Mouse (Mus musculus) yolk sac, embryonic 10.5 days (tissue): Measurements from ENCODE around the gene Gm42517.

Source experiments
- DNase-seq: peaks from one replicate; pipeline ENCODE4 v3.0.0-alpha.2; 2017; ENCODE audit warnings: low spot score

Gene Gm42517

DNA sequence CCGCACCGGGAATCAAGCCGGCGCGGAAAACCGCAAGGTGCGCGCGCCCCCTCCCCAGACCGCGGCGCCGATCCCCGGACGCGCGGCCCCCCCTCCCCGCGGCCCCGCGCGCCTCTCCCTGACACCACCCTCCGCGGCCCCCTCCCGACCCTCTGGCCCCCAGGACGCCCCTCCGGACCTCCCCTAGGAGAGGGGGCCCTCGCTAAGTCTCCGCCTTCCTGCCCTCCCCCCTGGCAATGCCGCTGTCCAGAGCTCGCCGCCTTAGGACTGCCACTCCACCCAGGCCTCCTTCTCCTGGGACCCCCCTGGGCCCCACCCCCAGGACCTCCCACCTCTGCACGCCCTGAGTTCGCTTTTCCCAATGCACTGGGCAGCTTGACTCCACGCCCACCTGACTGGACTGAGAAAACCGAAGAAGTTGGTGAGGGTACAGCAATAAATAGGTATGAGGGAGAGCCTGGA is at the start of gene Gm42517:
Gene Gm42517 (minus strand): TSS at position 52 of the 462 bp plus-strand sequence.
- peak; percentile 24 for DNase-seq

DNA sequence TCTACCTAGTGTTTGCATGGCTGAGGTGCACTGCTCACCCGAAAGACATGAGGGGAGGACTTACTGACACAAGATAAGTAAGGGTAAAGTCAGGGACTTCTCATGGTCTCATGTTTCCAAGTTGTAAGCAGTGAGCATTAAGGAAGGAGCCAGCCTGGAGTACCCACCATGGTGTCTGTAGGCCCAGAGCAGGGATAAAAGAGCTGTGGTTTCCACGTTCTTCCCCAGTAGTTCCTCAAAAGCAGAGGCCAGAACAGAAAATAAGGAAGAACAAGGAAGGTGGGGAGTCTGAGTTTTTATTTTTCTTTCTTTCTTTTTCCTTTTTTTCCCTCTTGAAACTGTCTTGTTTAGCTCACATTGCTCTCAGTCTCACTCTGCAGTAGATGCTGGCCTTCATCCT is 47.0 kb upstream of the Gm42517 start:
- no peak for DNase-seq

DNA sequence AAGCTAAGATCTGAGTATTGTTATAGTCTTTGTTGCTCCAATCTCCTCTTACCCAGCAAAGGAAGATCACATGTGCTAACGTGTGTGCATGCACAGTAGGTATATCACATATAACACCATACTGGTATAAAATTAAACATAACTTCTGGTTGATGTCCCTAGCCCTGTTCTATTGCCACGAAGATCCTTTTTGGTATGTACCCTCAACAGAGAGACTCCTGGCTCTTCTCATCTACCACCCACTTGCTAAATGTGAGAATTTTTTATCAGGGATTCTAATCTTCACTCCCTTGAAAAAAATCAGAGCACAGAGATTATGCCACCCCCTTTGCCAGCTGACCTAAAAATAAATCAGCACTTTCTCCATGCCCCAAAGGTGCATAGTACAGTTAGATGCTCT is 39.3 kb upstream of the Gm42517 start:
- DNase-seq = no peak

DNA sequence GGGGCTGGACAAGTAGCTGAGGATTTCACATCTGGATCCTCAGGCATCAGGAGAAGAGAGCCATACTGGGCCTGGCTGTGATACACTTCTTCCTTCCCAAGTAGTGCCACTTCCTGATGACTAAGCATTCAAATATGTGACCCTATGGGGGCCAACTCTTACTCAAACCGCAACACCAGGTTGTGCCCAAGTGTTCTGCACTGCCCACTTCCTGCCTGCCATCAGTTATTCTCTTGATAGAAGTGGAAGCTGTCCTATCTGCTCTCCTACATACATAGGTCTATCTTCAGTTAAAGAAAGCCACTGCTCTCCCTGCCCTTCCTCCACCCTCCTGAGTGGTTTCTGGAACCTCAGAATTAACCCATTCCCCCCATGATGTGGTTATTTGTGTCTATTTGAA is 37.7 kb upstream of the Gm42517 start:
- DNase-seq = no peak

DNA sequence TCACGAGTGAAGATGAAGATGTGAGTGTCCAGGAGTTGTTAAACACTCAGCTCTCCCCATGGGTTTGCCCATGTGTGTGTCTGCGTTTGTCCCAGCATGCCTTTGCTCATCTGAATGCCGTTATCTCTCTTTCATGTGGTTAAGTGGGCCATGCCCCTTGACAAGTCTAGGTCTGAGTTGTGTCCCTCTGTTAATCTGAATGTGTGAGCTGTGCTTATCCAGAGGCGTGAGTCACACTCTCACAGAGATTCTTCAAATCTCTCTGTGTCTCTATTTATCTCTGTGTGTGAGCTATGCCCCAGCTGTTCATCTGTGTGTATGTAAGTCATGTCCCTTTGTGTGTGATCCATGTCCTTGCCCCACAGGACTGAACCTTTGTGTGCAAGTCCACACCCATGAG is 35.7 kb upstream of the Gm42517 start:
- DNase-seq = no peak

DNA sequence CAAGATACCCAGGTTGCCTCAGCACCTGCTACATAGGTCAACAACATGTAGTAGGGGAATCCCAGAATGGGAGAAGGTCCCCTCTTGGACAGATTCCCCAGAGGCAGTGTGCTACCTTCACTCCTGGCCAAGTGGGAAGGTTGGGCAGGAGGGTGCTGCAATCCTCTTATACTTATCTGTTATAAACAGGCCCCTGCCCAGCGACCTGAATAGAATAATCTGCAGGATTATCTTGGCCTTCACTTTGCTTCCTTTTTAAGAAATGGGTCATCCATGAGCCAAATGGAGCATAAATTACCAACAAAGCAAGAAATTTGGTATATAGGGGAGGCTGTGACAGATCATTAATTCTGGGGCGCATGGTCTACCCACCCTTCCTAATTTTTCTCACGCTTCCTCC is 22.0 kb upstream of the Gm42517 start:
- DNase-seq = no peak

DNA sequence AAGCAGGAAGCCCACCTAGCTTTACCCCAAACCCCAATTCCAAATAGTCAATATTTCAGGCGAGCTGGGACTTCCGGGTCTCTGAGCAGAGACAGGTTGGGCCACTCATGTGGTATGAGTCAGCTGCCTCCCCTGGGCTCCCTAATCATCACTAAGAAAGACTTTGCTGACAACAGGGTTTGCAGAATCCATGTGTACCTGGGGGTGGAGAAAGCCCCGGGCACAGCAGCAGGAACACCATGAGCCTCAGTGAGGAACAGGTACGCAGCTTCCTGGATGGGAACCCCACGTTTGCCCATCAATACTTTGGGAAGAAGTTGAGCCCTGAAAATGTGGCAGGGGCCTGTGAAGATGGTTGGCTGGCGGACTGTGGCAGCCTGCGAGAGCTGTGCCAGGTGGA is 20.5 kb upstream of the Gm42517 start, which contains the start of gene Pde6b:
Gene Pde6b (plus strand): TSS at position 191 of the 400 bp plus-strand sequence.
- no peak for DNase-seq

DNA sequence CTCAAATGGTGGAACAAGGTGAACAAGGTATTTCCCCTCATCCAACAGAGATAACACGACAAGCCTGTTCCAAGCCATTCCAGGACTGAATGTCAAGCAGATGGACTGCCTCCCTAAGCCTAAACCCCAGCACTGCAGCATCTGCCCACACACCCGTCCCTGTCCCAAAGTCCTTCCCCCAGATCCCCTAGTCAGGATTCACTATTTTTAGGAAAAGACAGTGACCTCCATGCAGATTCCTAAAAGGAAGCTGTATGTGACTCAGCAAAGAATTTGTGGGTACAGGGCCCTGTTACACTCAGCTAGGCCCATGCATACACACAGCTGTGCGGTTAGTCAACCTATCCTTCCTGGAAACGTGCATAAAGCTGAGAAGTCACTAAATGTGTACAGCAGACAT is 18.7 kb upstream of the Gm42517 start:
- DNase-seq = no peak

DNA sequence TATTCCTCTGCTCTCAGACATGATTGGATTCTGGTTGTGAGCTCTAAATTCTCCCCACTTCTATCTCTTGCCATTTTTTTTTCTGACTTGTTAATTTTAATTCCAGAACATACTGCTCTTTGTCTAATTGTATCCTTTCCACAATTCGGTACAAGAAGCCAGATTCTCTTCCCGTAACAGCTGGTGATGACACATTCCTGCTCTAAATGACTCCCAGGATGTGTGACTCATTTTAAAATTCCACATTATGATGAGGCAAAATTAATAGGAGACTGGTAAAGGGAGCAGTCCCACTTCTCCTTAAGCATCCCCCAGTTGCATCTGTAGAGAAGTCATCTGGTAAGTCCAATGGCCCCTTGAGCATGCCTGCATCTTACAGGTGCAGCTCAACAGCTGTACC is 17.9 kb upstream of the Gm42517 start:
- DNase-seq = no peak

DNA sequence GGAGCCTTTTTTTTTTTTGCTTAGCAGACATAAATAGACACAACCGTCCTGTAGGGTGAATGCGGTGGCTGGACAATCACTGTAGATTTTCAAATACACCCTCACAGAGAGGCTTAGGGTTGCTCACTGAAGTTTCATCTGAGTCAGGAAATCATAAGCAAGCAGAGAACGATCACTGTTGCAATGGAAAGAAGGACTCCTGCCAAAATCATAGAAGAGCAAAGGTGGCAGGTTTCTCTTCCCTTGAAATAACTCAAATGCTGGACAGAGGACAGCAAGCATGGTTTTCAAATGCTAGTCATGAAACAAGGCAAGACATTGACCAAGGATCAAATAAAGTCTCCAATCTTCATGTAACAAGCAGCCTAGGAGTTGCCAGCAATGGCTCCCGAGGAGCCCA is 10.6 kb upstream of the Gm42517 start:
- no peak for DNase-seq

DNA sequence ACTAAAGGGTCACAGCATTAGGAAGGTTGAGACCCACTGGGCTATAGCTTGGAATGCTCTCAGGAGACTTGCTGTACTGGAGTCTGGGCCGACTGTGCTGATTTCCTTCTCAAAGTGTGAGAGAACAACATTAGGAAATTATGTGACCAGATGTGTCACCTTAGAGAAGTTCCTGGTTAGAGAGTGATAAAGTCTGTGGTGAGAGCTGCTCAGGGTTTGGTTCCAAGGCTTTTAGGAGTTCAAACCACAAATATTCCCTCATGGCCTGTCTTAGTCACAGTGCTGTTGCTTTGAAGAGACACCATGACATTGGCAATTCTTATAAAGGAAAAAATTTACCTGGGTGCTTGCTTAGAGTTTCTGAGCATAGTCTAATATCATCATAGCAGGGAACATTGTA is 8.3 kb upstream of the Gm42517 start:
- DNase-seq = no peak

DNA sequence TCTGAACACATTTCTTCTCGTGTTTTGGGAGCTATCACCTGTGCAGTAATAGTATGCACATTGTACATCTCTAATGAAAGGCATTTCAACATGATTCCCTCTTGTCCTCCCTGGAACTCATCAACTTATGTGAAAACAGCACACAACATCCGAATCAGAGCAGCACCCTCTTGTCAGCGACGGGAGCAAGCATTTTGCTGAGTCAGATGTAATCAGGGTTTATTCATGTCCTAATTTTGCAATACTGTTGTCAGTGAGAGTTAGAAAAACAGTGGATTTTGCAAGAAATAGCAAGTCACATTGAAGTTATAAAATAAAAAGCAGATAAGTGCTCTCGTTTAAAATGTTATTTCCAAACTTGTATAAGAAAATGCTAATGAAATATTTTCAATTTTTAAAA is 6.4 kb upstream of the Gm42517 start:
- no peak for DNase-seq

DNA sequence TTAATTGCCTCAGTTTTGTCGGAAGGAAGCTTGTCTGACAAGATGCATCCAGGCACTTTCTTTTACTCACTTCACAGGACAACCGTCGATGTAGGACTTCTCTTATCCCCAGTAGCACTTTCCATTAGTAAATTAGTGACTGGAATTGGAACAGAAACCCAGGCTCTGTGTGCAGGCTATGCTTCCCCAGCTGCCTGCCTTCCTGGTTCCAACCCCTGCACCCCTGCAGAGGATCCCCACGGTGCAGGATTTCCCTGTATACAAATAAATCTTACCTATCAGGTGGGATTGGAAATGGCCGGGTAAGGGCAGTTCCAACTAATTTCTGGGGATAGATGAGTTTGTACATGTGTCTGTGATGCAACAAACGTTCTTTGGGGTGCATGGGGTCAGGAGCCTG is 2.2 kb upstream of the Gm42517 start:
- no peak for DNase-seq

DNA sequence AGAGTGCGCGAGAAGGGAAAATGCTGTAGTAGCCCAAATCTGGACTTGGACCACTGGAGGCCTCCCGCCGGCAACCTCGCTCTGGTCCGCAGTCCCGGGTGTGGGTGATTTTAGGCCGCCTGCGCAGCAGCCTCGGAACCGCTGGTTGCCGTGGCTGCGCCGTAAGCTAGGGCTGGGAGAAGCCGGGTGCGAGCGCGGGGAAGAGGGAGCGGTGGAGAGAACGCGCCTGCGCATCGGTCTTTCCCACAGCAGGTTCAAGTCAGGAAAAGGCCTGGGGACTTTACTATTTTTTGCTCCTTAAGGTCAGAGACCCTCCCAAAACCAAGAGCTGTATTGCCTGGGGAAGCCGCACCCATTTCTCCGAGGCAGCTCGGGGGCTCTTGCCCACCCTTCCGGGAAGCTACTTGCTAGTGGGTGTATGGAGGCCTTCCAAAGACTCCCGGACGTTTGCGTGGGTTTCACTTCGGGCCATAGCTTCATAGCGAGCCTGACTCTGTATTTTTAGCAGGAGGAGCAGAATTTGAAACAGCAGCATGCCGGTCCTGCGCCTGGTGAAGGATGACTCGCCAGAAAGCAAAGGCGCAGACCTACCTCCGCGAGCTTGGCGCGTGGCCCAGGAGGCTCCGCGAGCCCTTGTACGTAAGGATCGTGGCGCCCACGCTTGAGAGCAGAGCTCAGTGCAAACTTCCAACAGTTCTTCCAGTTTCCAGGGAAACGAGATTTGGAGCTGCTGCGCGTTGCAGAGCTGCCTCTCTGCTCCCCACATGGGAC is 1.3 kb upstream of the Gm42517 start:
- DNase-seq = peak; percentile 4

DNA sequence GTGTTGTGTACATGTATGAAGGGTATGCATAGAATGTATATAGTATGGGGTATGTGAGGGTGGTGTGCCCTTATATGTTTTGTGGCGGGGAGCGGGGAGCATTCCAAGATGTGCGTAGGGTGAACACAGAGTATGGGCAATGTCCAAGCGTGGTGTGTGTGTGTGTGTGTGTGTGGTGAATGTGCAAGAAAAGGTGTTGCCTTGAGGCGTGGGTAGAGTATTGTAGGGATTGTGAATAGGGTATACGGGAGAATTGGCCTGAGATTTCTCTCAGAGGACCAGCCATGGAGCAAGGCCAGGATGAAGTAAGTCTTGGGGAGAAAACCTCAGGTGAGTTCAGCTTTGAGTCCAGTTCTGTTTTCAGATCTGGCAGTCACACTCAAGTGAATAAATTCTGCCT is 724 bp upstream of the Gm42517 start:
- DNase-seq = no peak

DNA sequence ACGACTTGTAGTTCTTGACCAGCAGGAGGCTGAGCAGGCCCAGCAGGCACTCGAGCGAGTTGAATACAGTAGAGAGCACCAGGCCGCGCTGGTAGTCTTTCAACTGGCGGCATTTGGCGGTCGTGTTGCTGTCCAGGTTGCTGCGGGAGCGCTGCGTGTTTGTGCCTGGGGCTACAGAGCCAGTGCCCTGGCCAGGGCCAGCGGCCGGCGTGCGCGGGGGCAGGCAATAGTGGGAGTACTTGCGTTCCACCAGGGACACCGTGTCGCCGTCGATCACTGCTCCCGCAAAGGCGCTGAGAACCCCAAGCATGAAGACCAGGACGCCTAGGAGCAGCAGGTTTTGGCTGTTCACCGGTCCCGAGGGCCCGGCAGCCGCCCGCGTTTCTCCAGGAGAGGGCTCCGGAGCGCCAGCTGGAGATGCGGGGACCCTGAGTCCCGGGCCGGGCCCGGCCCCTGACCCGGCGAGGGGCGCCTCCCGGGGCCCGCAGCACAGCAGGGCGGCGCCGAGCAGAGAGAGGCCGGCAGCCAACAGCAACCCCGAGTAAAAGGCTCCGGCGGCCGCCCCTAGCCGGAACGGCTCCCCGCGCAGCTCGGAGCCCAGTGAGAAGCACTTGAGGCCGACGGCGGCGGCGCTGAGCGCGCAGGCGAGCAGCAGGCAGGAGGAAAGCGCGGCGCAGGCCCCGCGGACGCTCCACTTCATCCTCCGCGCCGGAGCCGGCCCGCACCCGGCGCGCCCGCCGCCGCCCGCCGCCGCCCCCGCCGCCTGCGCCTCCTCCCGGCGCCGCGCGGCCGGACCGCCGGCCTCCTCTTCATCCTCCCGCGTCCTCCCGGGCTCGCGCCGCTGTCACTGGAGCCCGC is 509 bp downstream of the Gm42517 start:
- DNase-seq = peak; percentile 44

DNA sequence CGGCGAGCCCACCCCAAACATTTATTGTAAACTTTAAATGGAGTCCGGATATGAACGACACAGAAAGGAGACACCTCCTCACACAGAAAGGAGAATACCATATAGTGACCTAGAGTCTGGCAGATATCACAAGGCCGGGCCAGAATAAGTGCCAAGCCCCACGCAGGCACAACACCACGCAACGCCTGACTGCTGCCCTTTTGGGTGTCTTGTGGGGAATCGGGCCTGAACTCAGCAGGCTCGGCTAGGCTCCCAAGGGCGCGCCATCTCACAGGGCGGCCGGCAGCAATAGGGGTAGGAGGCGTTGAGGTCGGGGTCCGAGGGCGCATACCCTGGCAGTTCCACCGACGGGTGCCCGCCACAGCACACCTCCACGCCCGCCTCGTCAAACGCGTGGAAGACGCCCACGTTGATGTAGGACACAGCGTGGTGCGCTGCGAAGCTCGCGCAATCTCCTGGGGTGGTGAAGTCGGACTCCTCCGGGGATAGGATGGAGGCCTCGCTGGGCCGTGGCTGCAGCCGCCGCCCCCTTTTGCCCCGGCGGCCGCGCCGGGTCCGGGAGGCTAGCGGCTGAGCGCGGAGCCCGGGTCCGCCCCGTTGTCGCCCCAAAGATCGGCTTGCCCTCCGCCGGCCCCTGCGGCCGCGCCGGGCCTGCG is 1.3 kb downstream of the Gm42517 start:
- DNase-seq = no peak

DNA sequence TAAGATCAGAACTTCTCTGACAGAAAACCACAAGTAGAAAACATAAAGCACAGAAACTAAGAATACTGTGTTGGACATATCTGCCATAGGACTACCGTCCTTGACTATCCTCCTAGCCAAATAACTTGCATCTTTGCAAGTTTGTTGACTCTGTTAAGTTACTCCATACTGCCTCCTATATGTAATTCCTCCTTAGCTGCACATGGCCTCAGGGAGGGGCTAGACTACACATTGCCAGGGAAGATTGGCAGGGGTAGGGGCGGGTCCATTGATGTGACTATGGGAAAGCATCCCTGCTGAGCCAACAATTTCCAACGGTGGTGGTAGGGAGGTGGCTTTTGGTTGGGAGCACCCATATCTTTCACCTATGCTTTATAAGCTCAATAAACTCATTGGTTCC is 5.4 kb downstream of the Gm42517 start:
- no peak for DNase-seq

DNA sequence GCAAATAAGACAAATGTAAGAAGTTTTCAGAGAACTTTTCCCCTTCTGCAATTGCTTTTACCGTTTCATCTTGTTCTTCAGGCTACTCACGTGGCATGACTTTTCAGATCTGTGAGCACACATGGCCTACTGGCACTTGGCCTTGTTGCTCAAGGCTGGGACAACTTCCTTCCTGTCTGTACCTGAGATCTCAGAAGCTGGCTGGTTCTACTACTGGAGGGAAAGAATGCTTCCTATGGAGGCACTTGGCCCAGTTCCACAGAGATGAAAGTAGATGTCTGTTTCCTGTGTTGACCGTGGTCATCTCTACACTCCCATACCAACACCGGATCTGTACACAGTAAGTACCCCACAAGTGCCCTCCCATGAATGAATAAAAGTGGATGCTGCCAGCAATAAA is 7.5 kb downstream of the Gm42517 start:
- DNase-seq = no peak

DNA sequence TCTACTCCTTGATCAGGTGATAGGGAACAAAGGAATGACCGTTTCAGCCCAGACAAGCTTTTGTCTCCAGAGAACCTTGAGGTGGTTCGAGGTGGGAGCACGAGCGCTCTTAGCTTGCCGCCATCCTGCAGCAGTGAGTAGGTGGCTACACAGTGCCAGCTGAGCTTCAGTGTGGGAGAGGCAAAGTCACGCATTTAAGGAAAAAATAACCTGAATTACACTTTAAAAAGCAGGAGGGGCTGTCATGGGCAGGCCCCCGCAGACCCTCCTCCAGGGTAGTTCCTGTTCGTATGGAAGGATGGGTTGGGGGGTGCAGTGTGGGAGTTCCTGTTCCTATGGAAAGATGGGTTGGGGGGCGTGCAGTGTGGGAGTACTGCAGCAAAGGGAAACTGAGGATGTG is 8.2 kb downstream of the Gm42517 start:
- no peak for DNase-seq

DNA sequence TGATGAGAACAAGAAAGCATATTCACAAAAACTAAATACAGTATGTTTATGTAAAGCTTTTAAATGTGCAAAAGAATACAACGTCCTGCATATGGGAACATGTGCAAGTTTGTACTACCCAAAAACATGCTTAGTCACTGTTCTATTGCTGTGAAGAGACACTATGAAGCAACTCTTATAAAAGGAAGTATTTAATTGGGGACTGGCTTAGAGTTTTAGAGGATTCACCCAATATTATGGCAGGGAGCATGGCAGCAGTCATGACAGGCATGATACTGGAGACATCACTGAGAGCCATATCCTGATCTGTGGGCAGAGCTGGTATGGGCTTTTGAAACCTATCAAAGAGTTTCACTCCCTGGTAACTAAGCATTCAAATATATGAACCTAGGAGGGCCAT is 9.9 kb downstream of the Gm42517 start:
- DNase-seq = no peak

DNA sequence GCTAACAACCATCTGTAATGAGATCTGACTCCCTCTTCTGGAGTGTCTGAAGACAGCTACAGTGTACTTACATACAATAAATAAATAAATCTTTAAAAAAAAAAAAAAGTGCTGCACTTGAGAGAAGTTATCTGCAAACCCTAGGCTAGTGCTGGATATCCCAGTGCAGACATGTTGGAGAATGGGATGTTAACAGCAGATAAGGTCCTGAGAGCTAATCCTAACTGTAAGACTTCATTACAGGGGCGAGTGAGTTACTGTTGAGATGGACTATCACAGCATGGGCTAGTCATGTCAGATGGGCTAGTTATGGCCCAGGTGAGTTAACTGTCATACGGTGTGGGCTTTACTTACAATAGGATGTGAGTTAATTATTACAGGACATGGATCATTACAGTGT is 13.7 kb downstream of the Gm42517 start:
- DNase-seq = no peak
